15 mouse cellular contexts compared by ENCODE assay signal in the genomic region with DNA sequence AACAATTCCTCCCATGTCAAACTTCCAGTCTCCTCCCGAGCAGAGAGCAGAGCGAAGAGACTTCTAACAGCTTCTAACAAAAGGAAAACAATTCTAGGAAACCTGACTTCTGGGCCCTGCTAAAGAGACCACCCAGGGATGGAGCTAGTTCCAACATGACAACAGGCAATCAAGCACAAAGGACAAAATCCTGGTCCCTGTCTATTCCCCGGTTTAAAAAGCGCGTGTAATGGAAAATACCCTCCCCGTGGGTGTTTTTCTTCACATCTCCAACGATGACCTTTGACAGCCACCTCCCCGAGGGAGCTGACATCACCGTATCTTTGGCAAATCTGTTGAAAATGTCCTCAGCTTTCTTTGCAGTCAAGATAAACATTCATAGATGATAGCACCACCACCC.
DNase-seq lines count a peak whose midpoint lies in the region; ATAC-seq lines count a peak whose summit lies in the region.
"Had no signal": no experiment of that assay in that cellular context is flagged by ENCODE, and none has a peak within 500 bp of the region (broad histone marks: within the 10 kb centered on the region; RNA-seq: fewer than 3 reads in every experiment).

No protein-coding gene starts in this region.

- intact Hi-C loops in heart, postnatal 25 days (cut with DNase I): no loop called here

- H3K9me3 ChIP-seq in heart, embryonic 11.5 days (replicated peaks; ENCODE audit: control insufficient read depth, low read length): peaks cover 5% of the 10 kb centered on the region; the same call in 1 of the 2 replicates
- H3K9me3 ChIP-seq in midbrain, embryonic 14.5 days (ENCODE audit: control insufficient read depth, low read length): no peaks in the 10 kb centered on the region
- H3K9me3 ChIP-seq in midbrain, embryonic 10.5 days (replicated peaks): 0 out of 2 replicates have a peak, but pooled peaks cover 3% of the 10 kb centered on the region
- H3K9me3 ChIP-seq: embryonic facial prominence, embryonic 15.5 days; forebrain, embryonic 13.5 days had no signal

- no peak overlapping the region for H3K27ac ChIP-seq in heart, embryonic 11.5 days (ENCODE audit: low read depth, low read length)
- no peak overlapping the region for H3K27ac ChIP-seq in midbrain, embryonic 14.5 days (replicated peaks; ENCODE audit: low read depth, low read length)
- H3K27ac ChIP-seq in midbrain, embryonic 10.5 days (replicated peaks): no peak overlapping the region
- H3K27ac ChIP-seq: embryonic facial prominence, embryonic 15.5 days; forebrain, embryonic 13.5 days; stomach, postnatal 0 days had no signal

- no peak overlapping the region for H3K4me3 ChIP-seq in heart, embryonic 11.5 days (ENCODE audit: low read depth, low read length)
- no peak overlapping the region for H3K4me3 ChIP-seq in midbrain, embryonic 14.5 days (replicated peaks; ENCODE audit: low read depth, low read length)
- H3K4me3 ChIP-seq in midbrain, embryonic 10.5 days: no peak overlapping the region
- H3K4me3 ChIP-seq: embryonic facial prominence, embryonic 15.5 days; forebrain, embryonic 13.5 days had no signal

- no peaks in the 10 kb centered on the region for H3K27me3 ChIP-seq in heart, embryonic 11.5 days (ENCODE audit: control insufficient read depth, insufficient read depth, low read length)
- H3K27me3 ChIP-seq in midbrain, embryonic 14.5 days (ENCODE audit: control insufficient read depth, insufficient read depth, low read length): no peaks in the 10 kb centered on the region
- H3K27me3 ChIP-seq in midbrain, embryonic 10.5 days (ENCODE audit: low read depth, poor library complexity, severe bottlenecking): no peaks in the 10 kb centered on the region
- H3K27me3 ChIP-seq: embryonic facial prominence, embryonic 15.5 days; forebrain, embryonic 13.5 days had no signal

- no peak for ATAC-seq in heart, embryonic 11.5 days (replicated peaks; ENCODE audit: insufficient number of reproducible peaks, low FRiP score, low TSS enrichment)
- ATAC-seq in midbrain, embryonic 14.5 days (ENCODE audit: low FRiP score, low TSS enrichment): no peak
- ATAC-seq: forebrain, embryonic 13.5 days had no signal

- peak; percentile 8 for DNase-seq in heart, postnatal 25 days (ENCODE audit: low spot score)
- DNase-seq in midbrain, embryonic 14.5 days: peak; percentile 31
- DNase-seq in midbrain, embryonic 10.5 days (ENCODE audit: low spot score): no peak
- peak; percentile 34 for DNase-seq in gastrocnemius, postnatal 25 days
- no peak for DNase-seq in adrenal gland, adult 2 months
- no peak for DNase-seq in adrenal gland, postnatal 14 days
- no peak for DNase-seq in thymus, postnatal 10 days (ENCODE audit: low spot score in 2 of 2)
- DNase-seq: adrenal gland, postnatal 36 days; cerebellum, adult 11 months; liver had no signal

- no peak overlapping the region for H3K4me2 ChIP-seq in heart, embryonic 11.5 days
- H3K4me2 ChIP-seq in midbrain, embryonic 14.5 days (ENCODE audit: low read length): no peak overlapping the region
- H3K4me2 ChIP-seq: embryonic facial prominence, embryonic 15.5 days; forebrain, embryonic 13.5 days; midbrain, embryonic 11.5 days had no signal

- H3K4me1 ChIP-seq in heart, embryonic 11.5 days (ENCODE audit: control insufficient read depth, insufficient read depth, low read length): no peaks in the 10 kb centered on the region
- no peaks in the 10 kb centered on the region for H3K4me1 ChIP-seq in midbrain, embryonic 14.5 days (ENCODE audit: control insufficient read depth, insufficient read depth, low read length)
- no peaks in the 10 kb centered on the region for H3K4me1 ChIP-seq in midbrain, embryonic 10.5 days
- H3K4me1 ChIP-seq: embryonic facial prominence, embryonic 15.5 days; forebrain, embryonic 13.5 days had no signal

- WGBS in heart, embryonic 11.5 days (ENCODE audit: insufficient replicate concordance): 38% methylated on average over 9 of the region's 9 CpGs
- WGBS in midbrain, embryonic 14.5 days: 55% methylated on average over 9 of the region's 9 CpGs
- WGBS in midbrain, embryonic 10.5 days: 55% methylated on average over 9 of the region's 9 CpGs

- H3K36me3 ChIP-seq in heart, embryonic 11.5 days (ENCODE audit: control insufficient read depth, insufficient read depth, low read length): no peaks in the 10 kb centered on the region
- no peaks in the 10 kb centered on the region for H3K36me3 ChIP-seq in midbrain, embryonic 14.5 days (ENCODE audit: control insufficient read depth, insufficient read depth, low read length)
- H3K36me3 ChIP-seq in midbrain, embryonic 10.5 days: no peaks in the 10 kb centered on the region
- H3K36me3 ChIP-seq: embryonic facial prominence, embryonic 15.5 days had no signal

- H3K9ac ChIP-seq in heart, embryonic 11.5 days (ENCODE audit: low read depth, low read length): no peak overlapping the region
- H3K9ac ChIP-seq in midbrain, embryonic 14.5 days (replicated peaks; ENCODE audit: low read length): no peak overlapping the region
- H3K9ac ChIP-seq: embryonic facial prominence, embryonic 15.5 days; forebrain, embryonic 13.5 days had no signal

Comparison
In these comparisons a context has a peak if more than half of its experiments do, and no peak if none do; other contexts are left out.
1. DNase-seq: peak in heart, postnatal 25 days (single experiment), midbrain, embryonic 14.5 days (single experiment) and gastrocnemius, postnatal 25 days (single experiment); none in midbrain, embryonic 10.5 days (single experiment), adrenal gland, adult 2 months (single experiment), adrenal gland, postnatal 14 days (single experiment) and thymus, postnatal 10 days (0 of 2).